Mouse (Mus musculus) gastrocnemius, postnatal 10 days (tissue): ENCODE data around the gene Dvl2. TPM values are rescaled to one million over a fixed set of nuclear protein-coding genes. Genes with fewer than 3 reads are reported as not detected.

ENCODE experiments used
- microRNA-seq, 2 experiments: library from miRNA; unstranded; fragments of <30 nt; microRNA quantifications; one replicate each; pipeline ENCODE4 v1.2.0; 2021
- total RNA-seq, 2 experiments: library from RNA; stranded (reverse); gene quantifications; 2 replicates each; pipeline ENCODE4 v1.2.3; 2021

The Dvl2 gene
- total RNA-seq, 2 experiments from 2014 or later, result 8.2 to 14.7 TPM

Small RNA genes lying within 50 kb of the gene (microRNA-seq; reads per million reads assigned to microRNA genes)
- gene Gm44349 (0 reads per million in 2 experiments), gene Mir324 (1,138 to 1,533 reads per million in 2 experiments)

Other genes with a start within 250 kb of the Dvl2 start
- 10 to 100 TPM; 45.9 to 49.4 TPM for gene Polr2a, start 242.0 kb upstream of the Dvl2 start, total RNA-seq
- not detected for gene Slc35g3, start 238.6 kb upstream of the Dvl2 start, total RNA-seq
- 10 to 100 TPM; 21.0 to 29.3 TPM for gene Zbtb4, start 234.7 kb upstream of the Dvl2 start, total RNA-seq
- gene Chrnb1, start 204.7 kb upstream of the Dvl2 start, total RNA-seq, result 100 to 1,000 TPM; 105 to 124 TPM
- 10 to 100 TPM; 10.5 to 12.2 TPM for gene Fgf11, start 198.7 kb upstream of the Dvl2 start, total RNA-seq
- gene Tmem102, start 195.0 kb upstream of the Dvl2 start, total RNA-seq, result not detected
- gene Gm39566, start 185.3 kb upstream of the Dvl2 start, total RNA-seq, result not detected
- not detected for gene Spem2, start 182.1 kb upstream of the Dvl2 start, total RNA-seq
- not detected for gene Spem1, start 178.4 kb upstream of the Dvl2 start, total RNA-seq
- gene Nlgn2, start 162.8 kb upstream of the Dvl2 start, total RNA-seq, result 10 to 100 TPM; 10.3 to 15.9 TPM
- 100 to 1,000 TPM; 121 to 122 TPM for gene Tmem256, start 162.1 kb upstream of the Dvl2 start, total RNA-seq
- gene Plscr3, start 154.2 kb upstream of the Dvl2 start, total RNA-seq, result 10 to 100 TPM; 25.4 to 27.9 TPM
- gene Tnk1, start 141.9 kb upstream of the Dvl2 start, total RNA-seq, result under 1 TPM; 0.11 to 0.31 TPM
- gene Tmem95, start 122.6 kb upstream of the Dvl2 start, total RNA-seq, result not detected
- gene Kctd11, start 119.2 kb upstream of the Dvl2 start, total RNA-seq, result 1 to 10 TPM; 2.3 to 3.7 TPM
- 1 to 10 TPM in 1 of 2 experiments, under 1 TPM in 1; 0.42 to 1.0 TPM for gene Acap1, start 105.1 kb upstream of the Dvl2 start, total RNA-seq
- 1 to 10 TPM; 1.8 to 2.4 TPM for gene 2810408A11Rik, start 99.6 kb upstream of the Dvl2 start, total RNA-seq
- 10 to 100 TPM; 31.2 to 31.8 TPM for gene Neurl4, start 99.5 kb upstream of the Dvl2 start, total RNA-seq
- 10 to 100 TPM; 29.0 to 31.3 TPM for gene Gps2, start 86.7 kb upstream of the Dvl2 start, total RNA-seq
- 100 to 1,000 TPM; 600 to 663 TPM for gene Eif5a, start 78.6 kb upstream of the Dvl2 start, total RNA-seq
- 1 to 10 TPM; 2.7 to 4.1 TPM for gene Ybx2, start 64.8 kb upstream of the Dvl2 start, total RNA-seq
- 100 to 1,000 TPM; 128 to 165 TPM for gene Slc2a4, start 52.4 kb upstream of the Dvl2 start, total RNA-seq
- gene Cldn7, start 35.8 kb upstream of the Dvl2 start, total RNA-seq, result under 1 TPM in 1 of 2 experiments, not detected in 1; 0.38 TPM
- gene Ctdnep1, start 19.4 kb upstream of the Dvl2 start, total RNA-seq, result 100 to 1,000 TPM; 237 to 249 TPM
- 10 to 100 TPM; 46.9 to 53.2 TPM for gene Elp5, start 18.1 kb upstream of the Dvl2 start, total RNA-seq
- gene Gabarap, start 9.5 kb upstream of the Dvl2 start, total RNA-seq, result 100 to 1,000 TPM; 195 to 228 TPM
- gene Phf23, start 4.8 kb upstream of the Dvl2 start, total RNA-seq, result 10 to 100 TPM; 22.2 to 28.9 TPM
- 100 to 1,000 TPM; 217 to 254 TPM for gene Acadvl, start 14.8 kb downstream of the Dvl2 start, total RNA-seq
- 10 to 100 TPM; 16.5 to 28.7 TPM for gene Dlg4, start 16.3 kb downstream of the Dvl2 start, total RNA-seq
- gene Asgr1, start 53.5 kb downstream of the Dvl2 start, total RNA-seq, result under 1 TPM in 1 of 2 experiments, not detected in 1; 0.29 TPM
- under 1 TPM in 1 of 2 experiments, not detected in 1; 0.32 TPM for gene Asgr2, start 92.0 kb downstream of the Dvl2 start, total RNA-seq
- gene Mgl2, start 129.7 kb downstream of the Dvl2 start, total RNA-seq, result 1 to 10 TPM; 3.2 to 4.0 TPM
- gene Clec10a, start 155.6 kb downstream of the Dvl2 start, total RNA-seq, result 1 to 10 TPM; 5.1 to 5.8 TPM
- gene Slc16a11, start 212.2 kb downstream of the Dvl2 start, total RNA-seq, result under 1 TPM in 1 of 2 experiments, not detected in 1; 0.63 TPM
- 1 to 10 TPM; 1.1 to 3.7 TPM for gene Slc16a13, start 220.5 kb downstream of the Dvl2 start, total RNA-seq
- gene Bcl6b, start 229.2 kb downstream of the Dvl2 start, total RNA-seq, result 10 to 100 TPM; 12.6 to 21.5 TPM
- 10 to 100 TPM; 46.0 to 51.4 TPM for gene 0610010K14Rik, start 237.3 kb downstream of the Dvl2 start, total RNA-seq
- 1 to 10 TPM; 2.8 to 3.8 TPM for gene Gm21988, start 239.2 kb downstream of the Dvl2 start, total RNA-seq
- gene Rnasek, start 239.2 kb downstream of the Dvl2 start, total RNA-seq, result 10 to 100 TPM; 91.1 to 93.0 TPM